Mouse (Mus musculus): ENCODE measurements at regions not wholly inside any gene's neighbourhood (a gene's known extent, or its start where the extent isn't known, plus 50 kb on each side); places are given as distances from the start of the nearest gene placed in this dataset.

GRCm38 (mm10) chr12:26126260-26126659 lies 288.8 kb downstream of the Rnf144a start:
- 75% methylated on average over 9 of the region's 9 CpGs for WGBS

DNA sequence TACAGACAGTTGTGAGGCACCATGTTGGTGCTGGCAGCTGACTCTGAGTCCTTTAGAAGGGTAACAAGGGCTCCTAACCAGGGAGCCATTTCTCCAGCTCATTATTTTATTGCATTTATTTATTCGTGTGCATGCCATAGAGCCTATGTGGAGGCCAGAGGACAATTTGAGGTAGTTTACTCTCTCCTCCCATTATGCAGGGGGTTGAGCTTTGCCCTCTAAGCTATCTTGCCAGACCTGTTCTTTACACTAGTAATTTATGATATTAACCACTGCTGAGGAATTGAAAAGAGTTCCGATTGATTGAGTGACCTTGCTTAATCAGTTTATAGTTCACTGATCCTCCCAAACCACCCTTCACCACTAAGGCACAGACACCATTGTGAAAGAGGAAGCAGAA lies 290.8 kb downstream of the Rnf144a start:
- Histone ChIP-seq H3K4me1 (replicated peaks; ENCODE audit: control insufficient read depth, insufficient read depth, low read length) (0 out of 2 replicates have a peak, but pooled peaks cover 2% of the 10 kb centered on the region), H3K9ac (ENCODE audit: low read length) (no peak overlapping the region), H3K4me3 (ENCODE audit: low read depth, low read length) (no peak overlapping the region), H3K9me3 (ENCODE audit: control insufficient read depth, low read length) (no peaks in the 10 kb centered on the region), H3K27me3 (replicated peaks; ENCODE audit: control insufficient read depth, insufficient read depth, low read length) (no peaks in the 10 kb centered on the region), H3K36me3 (ENCODE audit: control insufficient read depth, insufficient read depth, low read length) (no peaks in the 10 kb centered on the region), H3K27ac (ENCODE audit: low read depth) (no peak overlapping the region), H3K4me2 (ENCODE audit: low read length) (no peak overlapping the region)
- WGBS, result 75% methylated on average over 2 of the region's 2 CpGs
- ATAC-seq (replicated peaks; ENCODE audit: low FRiP score, low TSS enrichment, low read depth) (no peak), DNase-seq (ENCODE audit: low spot score) (no peak)

More at GRCm38 (mm10) chr12:26126260-26126659, 288.8 kb downstream of the Rnf144a start:
- no peak overlapping the region for H3K4me3 ChIP-seq (ENCODE audit: low read depth, low read length)
- ATAC-seq (replicated peaks; ENCODE audit: low FRiP score, low TSS enrichment, low read depth) (no peak), DNase-seq (ENCODE audit: low spot score) (no peak)
- no peaks in the 10 kb centered on the region for H3K9me3 ChIP-seq (ENCODE audit: control insufficient read depth, low read length)
- no peak overlapping the region for H3K9ac ChIP-seq (ENCODE audit: low read length)
- H3K27ac ChIP-seq (ENCODE audit: low read depth), result no peak overlapping the region
- H3K4me2 ChIP-seq (ENCODE audit: low read length), result no peak overlapping the region
- no peaks in the 10 kb centered on the region for H3K27me3 ChIP-seq (replicated peaks; ENCODE audit: control insufficient read depth, insufficient read depth, low read length)
- H3K36me3 ChIP-seq (ENCODE audit: control insufficient read depth, insufficient read depth, low read length), result no peaks in the 10 kb centered on the region
- 0 out of 2 replicates have a peak, but pooled peaks cover 2% of the 10 kb centered on the region for H3K4me1 ChIP-seq (replicated peaks; ENCODE audit: control insufficient read depth, insufficient read depth, low read length)

DNA sequence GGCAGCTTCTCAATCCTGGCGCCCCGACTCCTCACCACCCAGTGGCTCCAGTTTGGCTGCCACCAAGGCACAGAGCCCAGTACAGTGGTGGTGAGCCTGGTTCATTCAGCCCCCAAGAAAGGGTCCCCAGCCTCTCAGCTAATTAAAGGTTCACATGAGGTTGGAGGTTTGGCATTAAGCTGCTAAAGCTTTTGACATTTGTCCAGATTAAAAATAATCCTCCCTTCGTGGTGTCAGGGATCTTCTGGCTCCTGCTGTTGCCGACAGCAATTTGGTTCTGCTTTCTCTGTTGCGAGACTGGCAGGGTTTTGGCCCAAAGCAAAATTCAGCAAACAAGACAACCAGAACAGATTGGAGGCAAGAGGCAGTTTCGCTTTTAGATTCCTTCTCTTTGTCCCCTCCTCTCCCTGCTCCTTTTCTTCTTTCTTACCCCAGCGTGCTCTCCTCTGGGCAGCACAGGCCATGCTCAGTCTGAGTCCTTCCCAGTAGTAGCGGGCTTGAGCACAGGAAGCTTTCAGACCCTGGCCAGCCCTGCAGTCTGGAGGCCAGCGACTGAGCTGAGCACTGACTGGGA lies 299.6 kb downstream of the Rnf144a start:
- Histone ChIP-seq H3K4me1 (replicated peaks; ENCODE audit: control insufficient read depth, insufficient read depth, low read length) (no peaks in the 10 kb centered on the region), H3K27me3 (replicated peaks; ENCODE audit: control insufficient read depth, insufficient read depth, low read length) (no peaks in the 10 kb centered on the region), H3K4me3 (ENCODE audit: low read depth, low read length) (no peak overlapping the region), H3K4me2 (ENCODE audit: low read length) (no peak overlapping the region), H3K27ac (ENCODE audit: low read depth) (no peak overlapping the region), H3K9me3 (ENCODE audit: control insufficient read depth, low read length) (no peaks in the 10 kb centered on the region), H3K9ac (ENCODE audit: low read length) (no peak overlapping the region), H3K36me3 (ENCODE audit: control insufficient read depth, insufficient read depth, low read length) (no peaks in the 10 kb centered on the region)
- DNase-seq (ENCODE audit: low spot score) (no peak), ATAC-seq (replicated peaks; ENCODE audit: low FRiP score, low TSS enrichment, low read depth) (no peak)
- 70% methylated on average over 9 of the region's 9 CpGs for WGBS

DNA sequence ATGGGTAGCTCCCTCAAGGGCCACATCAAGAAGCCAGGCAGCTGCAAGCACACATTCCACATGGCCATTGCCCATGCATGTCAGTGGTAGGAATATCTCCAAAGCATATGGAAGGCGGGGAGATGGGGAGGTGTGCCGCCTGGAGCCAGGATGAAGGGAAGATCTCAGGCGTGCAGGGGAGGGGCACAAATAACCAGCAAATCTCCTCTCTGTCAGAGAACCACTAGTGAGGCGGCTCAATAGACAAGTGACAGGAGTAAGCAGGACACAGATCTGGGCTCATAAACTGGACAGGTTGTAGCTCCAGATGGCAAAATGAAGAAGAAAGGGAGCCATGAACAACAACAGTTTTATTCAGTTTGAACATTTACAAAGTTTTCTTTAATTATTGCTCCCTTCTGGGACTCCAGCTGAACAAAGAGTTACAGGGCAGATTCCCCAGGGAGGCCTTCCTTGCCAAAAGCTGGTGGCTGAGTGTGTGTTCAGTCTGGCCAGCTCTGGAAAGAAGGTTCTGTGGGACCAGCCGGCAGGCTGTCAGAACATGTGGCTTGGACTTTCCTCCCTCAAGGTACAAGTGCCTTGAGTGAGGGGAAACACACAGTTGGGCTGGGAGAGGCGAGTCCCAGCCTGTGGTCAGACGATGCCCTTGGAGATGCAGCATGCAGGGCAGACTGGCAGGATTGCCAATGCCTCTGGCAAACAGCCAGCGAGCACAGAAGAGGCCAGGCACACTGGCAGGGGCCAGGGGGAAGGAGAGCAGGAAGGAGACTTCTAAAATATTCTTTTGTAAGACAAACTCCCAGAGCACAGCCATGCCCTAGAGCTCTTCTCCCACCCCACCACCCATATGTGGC lies 302.7 kb downstream of the Rnf144a start:
- ATAC-seq (replicated peaks; ENCODE audit: low FRiP score, low TSS enrichment, low read depth), result no peak
- WGBS, result 82% methylated on average over 8 of the region's 8 CpGs
- Histone ChIP-seq H3K4me1 (replicated peaks; ENCODE audit: control insufficient read depth, insufficient read depth, low read length) (no peaks in the 10 kb centered on the region), H3K36me3 (ENCODE audit: control insufficient read depth, insufficient read depth, low read length) (no peaks in the 10 kb centered on the region), H3K9me3 (ENCODE audit: control insufficient read depth, low read length) (no peaks in the 10 kb centered on the region), H3K4me2 (ENCODE audit: low read length) (no peak overlapping the region), H3K27ac (ENCODE audit: low read depth) (no peak overlapping the region), H3K9ac (ENCODE audit: low read length) (no peak overlapping the region), H3K27me3 (replicated peaks; ENCODE audit: control insufficient read depth, insufficient read depth, low read length) (no peaks in the 10 kb centered on the region), H3K4me3 (ENCODE audit: low read depth, low read length) (no peak overlapping the region)
- DNase-seq (ENCODE audit: low spot score), result no peak

DNA sequence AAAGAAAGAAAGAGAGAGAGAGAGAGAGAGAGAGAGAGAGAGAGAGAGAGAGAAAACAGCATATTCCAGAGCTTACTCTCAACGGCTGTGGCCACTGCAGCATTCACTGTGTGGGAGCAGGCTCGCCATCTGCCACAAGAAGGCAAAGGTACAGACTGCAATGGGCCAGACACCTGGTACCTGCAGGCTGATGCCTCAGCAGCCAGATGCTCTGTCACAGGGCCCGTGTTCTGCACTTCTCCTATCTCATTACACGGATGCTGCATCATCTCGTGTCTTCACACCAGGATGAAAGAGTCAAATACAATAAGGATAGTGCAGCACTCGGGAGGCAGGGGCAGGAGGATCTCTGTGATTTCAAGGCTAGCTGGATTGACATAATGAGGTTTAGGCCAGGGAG lies 305.2 kb downstream of the Rnf144a start:
- Histone ChIP-seq H3K27me3 (replicated peaks; ENCODE audit: control insufficient read depth, insufficient read depth, low read length) (no peaks in the 10 kb centered on the region), H3K4me2 (ENCODE audit: low read length) (no peak overlapping the region), H3K9ac (ENCODE audit: low read length) (no peak overlapping the region), H3K27ac (ENCODE audit: low read depth) (no peak overlapping the region), H3K4me3 (ENCODE audit: low read depth, low read length) (no peak overlapping the region), H3K36me3 (ENCODE audit: control insufficient read depth, insufficient read depth, low read length) (no peaks in the 10 kb centered on the region), H3K4me1 (replicated peaks; ENCODE audit: control insufficient read depth, insufficient read depth, low read length) (no peaks in the 10 kb centered on the region), H3K9me3 (ENCODE audit: control insufficient read depth, low read length) (no peaks in the 10 kb centered on the region)
- WGBS, result 91% methylated on average over 6 of the region's 6 CpGs
- no peak for ATAC-seq (replicated peaks; ENCODE audit: low FRiP score, low TSS enrichment, low read depth)
- DNase-seq (ENCODE audit: low spot score), result no peak

DNA sequence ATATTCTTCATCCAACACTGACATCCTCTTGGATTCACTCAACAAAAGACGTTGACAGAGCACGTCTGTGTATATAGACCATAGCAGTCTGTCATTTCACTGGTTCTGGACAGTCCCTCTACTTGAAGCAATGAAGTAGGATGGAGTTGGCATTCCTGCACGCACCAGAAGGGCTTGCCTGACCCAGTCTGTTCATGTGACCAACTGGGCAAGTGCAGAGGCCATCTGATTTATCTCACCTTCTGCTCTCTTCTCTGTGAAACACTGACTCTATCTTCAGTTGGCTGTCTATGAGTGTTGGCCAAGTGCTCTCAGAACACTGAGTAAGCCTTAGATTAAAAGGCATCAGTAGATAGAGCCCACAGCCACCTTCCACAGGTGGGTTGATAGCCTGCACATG lies 310.7 kb downstream of the Rnf144a start:
- ATAC-seq (replicated peaks; ENCODE audit: low FRiP score, low TSS enrichment, low read depth), result no peak
- WGBS, result 81% methylated on average over 3 of the region's 3 CpGs

GRCm38 (mm10) chr12:26102384-26102783 lies 312.7 kb downstream of the Rnf144a start:
- Histone ChIP-seq H3K9me3 (ENCODE audit: control insufficient read depth, low read length) (no peaks in the 10 kb centered on the region), H3K4me1 (replicated peaks; ENCODE audit: control insufficient read depth, insufficient read depth, low read length) (no peaks in the 10 kb centered on the region), H3K4me2 (ENCODE audit: low read length) (no peak overlapping the region), H3K27me3 (replicated peaks; ENCODE audit: control insufficient read depth, insufficient read depth, low read length) (no peaks in the 10 kb centered on the region), H3K4me3 (ENCODE audit: low read depth, low read length) (no peak overlapping the region), H3K9ac (ENCODE audit: low read length) (no peak overlapping the region), H3K27ac (ENCODE audit: low read depth) (no peak overlapping the region), H3K36me3 (ENCODE audit: control insufficient read depth, insufficient read depth, low read length) (no peaks in the 10 kb centered on the region)
- ATAC-seq (replicated peaks; ENCODE audit: low FRiP score, low TSS enrichment, low read depth), result no peak
- WGBS, result 83% methylated on average over 4 of the region's 4 CpGs
- DNase-seq (ENCODE audit: low spot score), result no peak

More for the DNA sequence above, 310.7 kb downstream of the Rnf144a start:
- no peak for DNase-seq (ENCODE audit: low spot score)
- H3K27me3 ChIP-seq (replicated peaks; ENCODE audit: control insufficient read depth, insufficient read depth, low read length), result no peaks in the 10 kb centered on the region
- no peak overlapping the region for H3K4me3 ChIP-seq (ENCODE audit: low read depth, low read length)
- H3K9ac ChIP-seq (ENCODE audit: low read length), result no peak overlapping the region
- no peaks in the 10 kb centered on the region for H3K9me3 ChIP-seq (ENCODE audit: control insufficient read depth, low read length)
- no peaks in the 10 kb centered on the region for H3K36me3 ChIP-seq (ENCODE audit: control insufficient read depth, insufficient read depth, low read length)
- no peak overlapping the region for H3K4me2 ChIP-seq (ENCODE audit: low read length)
- no peak overlapping the region for H3K27ac ChIP-seq (ENCODE audit: low read depth)
- no peaks in the 10 kb centered on the region for H3K4me1 ChIP-seq (replicated peaks; ENCODE audit: control insufficient read depth, insufficient read depth, low read length)

DNA sequence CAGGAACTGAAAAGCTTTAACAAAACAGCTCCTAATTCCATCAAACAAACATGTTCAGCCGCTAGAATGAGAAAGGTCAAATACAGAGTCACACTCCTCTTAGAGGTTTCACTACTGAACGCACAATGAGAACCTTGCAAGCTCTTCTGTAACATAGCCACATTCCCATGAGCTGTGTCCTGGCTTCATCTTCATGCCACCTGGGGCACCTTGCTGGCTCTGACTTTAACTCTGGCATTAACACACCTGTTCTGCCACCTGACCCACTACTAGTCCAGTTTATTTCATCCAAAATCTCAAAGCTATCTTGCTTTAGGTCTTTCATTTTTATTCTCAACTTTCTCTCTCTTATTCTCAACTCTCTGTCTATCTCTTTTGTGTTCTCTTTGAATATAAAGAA lies 314.9 kb downstream of the Rnf144a start:
- no peaks in the 10 kb centered on the region for H3K4me1 ChIP-seq (replicated peaks; ENCODE audit: control insufficient read depth, insufficient read depth, low read length)
- H3K36me3 ChIP-seq (ENCODE audit: control insufficient read depth, insufficient read depth, low read length), result no peaks in the 10 kb centered on the region
- H3K9ac ChIP-seq (ENCODE audit: low read length), result no peak overlapping the region
- H3K27ac ChIP-seq (ENCODE audit: low read depth), result no peak overlapping the region
- DNase-seq (ENCODE audit: low spot score), result no peak
- no peaks in the 10 kb centered on the region for H3K9me3 ChIP-seq (ENCODE audit: control insufficient read depth, low read length)
- H3K4me3 ChIP-seq (ENCODE audit: low read depth, low read length), result no peak overlapping the region
- H3K4me2 ChIP-seq (ENCODE audit: low read length), result no peak overlapping the region
- ATAC-seq (replicated peaks; ENCODE audit: low FRiP score, low TSS enrichment, low read depth), result no peak
- no peaks in the 10 kb centered on the region for H3K27me3 ChIP-seq (replicated peaks; ENCODE audit: control insufficient read depth, insufficient read depth, low read length)
- 75% methylated on average over 2 of the region's 2 CpGs for WGBS

DNA sequence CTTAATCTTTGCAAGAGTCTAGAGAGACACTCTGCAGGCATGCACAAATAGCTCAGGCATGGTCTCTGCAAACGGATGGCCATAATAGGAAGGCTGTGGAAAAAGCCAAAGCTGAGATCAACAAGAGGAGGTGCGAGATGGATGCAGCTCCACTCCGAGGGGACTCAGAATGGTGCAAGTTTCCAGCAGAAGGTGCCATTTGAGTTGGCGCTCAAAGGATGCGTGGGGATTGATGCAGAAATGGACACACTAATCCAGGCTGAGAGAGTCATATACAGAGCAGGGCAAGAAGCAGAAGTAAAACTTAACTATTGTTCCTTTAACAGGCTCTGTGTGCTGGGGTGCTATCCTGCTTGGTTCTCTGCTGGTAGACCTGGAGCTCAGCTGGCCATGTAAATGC lies 315.9 kb downstream of the Rnf144a start:
- DNase-seq (ENCODE audit: low spot score) (no peak), ATAC-seq (replicated peaks; ENCODE audit: low FRiP score, low TSS enrichment, low read depth) (no peak)
- Histone ChIP-seq H3K9me3 (ENCODE audit: control insufficient read depth, low read length) (no peaks in the 10 kb centered on the region), H3K4me1 (replicated peaks; ENCODE audit: control insufficient read depth, insufficient read depth, low read length) (no peaks in the 10 kb centered on the region), H3K4me2 (ENCODE audit: low read length) (no peak overlapping the region), H3K27ac (ENCODE audit: low read depth) (no peak overlapping the region), H3K9ac (ENCODE audit: low read length) (no peak overlapping the region), H3K27me3 (replicated peaks; ENCODE audit: control insufficient read depth, insufficient read depth, low read length) (no peaks in the 10 kb centered on the region), H3K36me3 (ENCODE audit: control insufficient read depth, insufficient read depth, low read length) (no peaks in the 10 kb centered on the region), H3K4me3 (ENCODE audit: low read depth, low read length) (no peak overlapping the region)
- 86% methylated on average over 5 of the region's 5 CpGs for WGBS
